Mouse (Mus musculus) cerebellum, adult 2 months (tissue): ENCODE measurements at regions not wholly inside any gene's neighbourhood (a gene's known extent, or its start where the extent isn't known, plus 50 kb on each side); places are given as distances from the start of the nearest gene placed in this dataset.

Source experiments
- CTCF ChIP-seq: fragments of 200-500 bp; IDR thresholded peaks from 2 replicates; pipeline ENCODE4 v1.5.1; 2011; ENCODE audit warnings: low read depth, mild to moderate bottlenecking, control low read depth, low read length, moderate library complexity, borderline replicate concordance; ENCODE audit not compliant: insufficient read depth
- POLR2A ChIP-seq: fragments of 200-500 bp; IDR thresholded peaks from 2 replicates; pipeline ENCODE4 v1.6.1; 2011; ENCODE audit warnings: low read length, control low read depth, borderline replicate concordance; ENCODE audit not compliant: insufficient read depth

DNA sequence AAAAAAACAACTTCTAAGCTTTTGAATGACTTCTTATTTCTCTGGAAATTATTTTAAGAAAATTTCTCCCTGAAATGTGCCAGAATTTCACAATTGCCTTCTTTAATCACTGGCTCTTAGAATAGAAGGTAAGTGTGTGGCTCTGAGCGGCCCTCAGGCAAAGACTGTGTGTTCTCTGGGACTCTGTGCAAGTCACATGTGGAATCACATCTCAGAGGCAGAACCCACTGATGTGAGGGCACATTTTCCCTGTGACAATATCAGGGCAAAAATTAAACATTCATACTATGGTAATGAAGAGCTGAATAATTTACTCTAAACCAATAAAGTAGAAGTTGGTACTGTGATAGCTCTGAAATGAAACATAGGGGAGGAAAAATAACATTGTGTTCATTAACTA is 383.5 kb upstream of the Tenm4 start:
- no peak for TF ChIP-seq POLR2A
- no peak for TF ChIP-seq CTCF
